Mouse (Mus musculus): ENCODE measurements around the gene Ifitm1. TPM values are rescaled to one million over a fixed set of nuclear protein-coding genes. Genes with fewer than 3 reads are reported as not detected.

The Ifitm1 gene
- polyA plus RNA-seq, 1 experiment from 2014 or later = 72.4 TPM

DNA sequence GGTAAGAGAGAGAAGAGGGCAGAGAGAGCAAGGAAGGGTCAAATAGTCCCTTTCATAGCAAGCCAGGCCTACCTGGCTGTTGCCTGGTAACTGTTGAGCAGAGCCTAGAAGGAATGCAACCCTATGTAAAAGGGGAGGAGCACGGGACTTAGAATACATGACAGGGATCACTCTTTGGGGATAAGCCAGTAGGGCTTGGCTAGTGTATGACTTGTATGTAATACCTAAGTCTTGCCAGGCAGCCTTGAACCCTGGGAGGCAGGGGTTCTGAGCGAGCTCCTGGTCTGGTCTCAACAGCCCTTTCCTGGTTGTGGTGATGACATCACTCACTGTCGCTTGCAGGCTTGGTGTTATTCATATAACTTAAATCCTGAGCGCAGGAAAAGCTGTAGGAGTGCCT is 22.0 kb downstream of the Ifitm1 start:
- H3K4me1 ChIP-seq (ENCODE audit: insufficient read depth, low read length) = no peaks in the 10 kb centered on the region
- H3K27ac ChIP-seq (ENCODE audit: low read length) = no peak overlapping the region
- ATAC-seq (ENCODE audit: low FRiP score, low TSS enrichment) = no peak
- H3K36me3 ChIP-seq (ENCODE audit: insufficient read depth, low read length) = no peaks in the 10 kb centered on the region
- H3K9me3 ChIP-seq (ENCODE audit: low read length) = 0 out of 2 replicates have a peak, but pooled peaks cover 3% of the 10 kb centered on the region
- H3K4me3 ChIP-seq (ENCODE audit: low read length) = no peak overlapping the region
- WGBS = 82% methylated on average over 4 of the region's 4 CpGs
- no peak overlapping the region for H3K9ac ChIP-seq (replicated peaks; ENCODE audit: low read length)
- H3K27me3 ChIP-seq (ENCODE audit: insufficient read depth, low read length) = no peaks in the 10 kb centered on the region
- no peak overlapping the region for H3K4me2 ChIP-seq (replicated peaks; ENCODE audit: low read depth, low read length)

GRCm38 (mm10) chr7:140990185-140990584 is 23.2 kb downstream of the Ifitm1 start:
- Histone ChIP-seq H3K9ac (replicated peaks; ENCODE audit: low read length) (no peak overlapping the region), H3K36me3 (ENCODE audit: insufficient read depth, low read length) (no peaks in the 10 kb centered on the region), H3K4me1 (ENCODE audit: insufficient read depth, low read length) (no peaks in the 10 kb centered on the region), H3K27ac (ENCODE audit: low read length) (no peak overlapping the region), H3K4me3 (ENCODE audit: low read length) (no peak overlapping the region), H3K9me3 (ENCODE audit: low read length) (0 out of 2 replicates have a peak, but pooled peaks cover 3% of the 10 kb centered on the region), H3K4me2 (replicated peaks; ENCODE audit: low read depth, low read length) (no peak overlapping the region), H3K27me3 (ENCODE audit: insufficient read depth, low read length) (no peaks in the 10 kb centered on the region)
- no peak for ATAC-seq (ENCODE audit: low FRiP score, low TSS enrichment)
- 37% methylated on average over 6 of the region's 6 CpGs for WGBS

GRCm38 (mm10) chr7:140990622-140991021 is 23.6 kb downstream of the Ifitm1 start:
- Histone ChIP-seq H3K9ac (replicated peaks; ENCODE audit: low read length) (no peak overlapping the region), H3K4me2 (replicated peaks; ENCODE audit: low read depth, low read length) (no peak overlapping the region), H3K27ac (ENCODE audit: low read length) (no peak overlapping the region), H3K9me3 (ENCODE audit: low read length) (0 out of 2 replicates have a peak, but pooled peaks cover 3% of the 10 kb centered on the region), H3K4me1 (ENCODE audit: insufficient read depth, low read length) (no peaks in the 10 kb centered on the region), H3K36me3 (ENCODE audit: insufficient read depth, low read length) (no peaks in the 10 kb centered on the region), H3K4me3 (ENCODE audit: low read length) (no peak overlapping the region), H3K27me3 (ENCODE audit: insufficient read depth, low read length) (no peaks in the 10 kb centered on the region)
- WGBS = 66% methylated on average over 5 of the region's 5 CpGs
- no peak for ATAC-seq (ENCODE audit: low FRiP score, low TSS enrichment)

- no peaks in the 10 kb centered on the region for H3K27me3 ChIP-seq (ENCODE audit: insufficient read depth, low read length)
- H3K9ac ChIP-seq (replicated peaks; ENCODE audit: low read length) = no peak overlapping the region
- no peak for ATAC-seq (ENCODE audit: low FRiP score, low TSS enrichment)
- H3K4me3 ChIP-seq (ENCODE audit: low read length) = no peak overlapping the region
- no peak overlapping the region for H3K4me2 ChIP-seq (replicated peaks; ENCODE audit: low read depth, low read length)
- no peak overlapping the region for H3K27ac ChIP-seq (ENCODE audit: low read length)
- no peaks in the 10 kb centered on the region for H3K9me3 ChIP-seq (ENCODE audit: low read length)
- WGBS = 77% methylated on average over 14 of the region's 14 CpGs
- no peaks in the 10 kb centered on the region for H3K4me1 ChIP-seq (ENCODE audit: insufficient read depth, low read length)
- no peaks in the 10 kb centered on the region for H3K36me3 ChIP-seq (ENCODE audit: insufficient read depth, low read length)
Measured at GRCm38 (mm10) chr7:140991117-140991689, 24.2 kb downstream of the Ifitm1 start.

- Histone ChIP-seq H3K27ac (ENCODE audit: low read length) (no peak overlapping the region), H3K9ac (replicated peaks; ENCODE audit: low read length) (no peak overlapping the region), H3K9me3 (ENCODE audit: low read length) (no peaks in the 10 kb centered on the region), H3K27me3 (ENCODE audit: insufficient read depth, low read length) (no peaks in the 10 kb centered on the region), H3K4me3 (ENCODE audit: low read length) (no peak overlapping the region), H3K36me3 (ENCODE audit: insufficient read depth, low read length) (no peaks in the 10 kb centered on the region), H3K4me2 (replicated peaks; ENCODE audit: low read depth, low read length) (no peak overlapping the region), H3K4me1 (ENCODE audit: insufficient read depth, low read length) (no peaks in the 10 kb centered on the region)
- WGBS = 58% methylated on average over 1 of the region's 1 CpGs
- no peak for ATAC-seq (ENCODE audit: low FRiP score, low TSS enrichment)
Measured at GRCm38 (mm10) chr7:140997817-140998216, 30.8 kb downstream of the Ifitm1 start.

DNA sequence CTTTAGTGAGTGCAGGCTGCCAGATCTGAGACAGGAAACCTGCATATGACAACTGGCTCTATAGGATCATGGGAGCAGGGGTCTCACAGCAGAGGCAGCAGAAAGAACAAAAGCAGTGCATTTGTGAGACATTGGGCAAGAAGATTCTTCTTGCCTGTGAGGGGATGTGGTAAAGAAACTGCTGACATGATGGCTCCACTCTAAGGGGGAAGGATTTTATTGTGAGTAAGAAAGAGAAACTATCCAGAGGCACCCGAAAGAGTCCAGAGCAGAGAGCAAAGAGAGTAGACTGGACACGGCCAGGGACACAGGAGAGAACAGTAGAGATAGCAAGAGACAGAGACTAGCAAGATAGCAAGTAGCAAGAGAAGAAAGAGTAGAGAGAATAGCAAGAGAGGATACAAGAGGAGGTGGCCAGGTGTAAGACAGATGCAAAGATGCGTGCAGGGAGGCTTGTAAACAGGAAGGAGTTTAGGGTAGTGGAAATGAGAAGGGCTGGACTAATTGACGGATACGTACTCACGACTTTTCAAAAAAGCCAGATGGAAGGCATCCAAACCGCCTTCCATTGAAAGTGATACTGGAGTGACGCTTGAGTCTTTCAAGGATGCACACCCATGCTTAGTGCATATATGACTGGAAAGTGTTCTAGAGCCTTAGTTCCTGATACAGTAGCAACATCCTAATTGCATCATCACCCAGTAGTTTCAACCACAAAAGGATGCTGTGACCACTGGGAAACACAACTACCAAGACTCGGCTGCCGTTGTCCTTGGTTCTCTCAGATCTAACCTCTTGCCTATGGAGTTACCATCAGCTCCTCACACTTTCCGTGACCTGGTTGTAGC is 32.1 kb downstream of the Ifitm1 start:
- no peaks in the 10 kb centered on the region for H3K36me3 ChIP-seq (ENCODE audit: insufficient read depth, low read length)
- H3K4me3 ChIP-seq (ENCODE audit: low read length) = no peak overlapping the region
- ATAC-seq (ENCODE audit: low FRiP score, low TSS enrichment) = no peak
- no peak overlapping the region for H3K9ac ChIP-seq (replicated peaks; ENCODE audit: low read length)
- H3K27me3 ChIP-seq (ENCODE audit: insufficient read depth, low read length) = no peaks in the 10 kb centered on the region
- H3K27ac ChIP-seq (ENCODE audit: low read length) = no peak overlapping the region
- WGBS = 86% methylated on average over 11 of the region's 11 CpGs
- no peaks in the 10 kb centered on the region for H3K9me3 ChIP-seq (ENCODE audit: low read length)
- H3K4me1 ChIP-seq (ENCODE audit: insufficient read depth, low read length) = no peaks in the 10 kb centered on the region
- no peak overlapping the region for H3K4me2 ChIP-seq (replicated peaks; ENCODE audit: low read depth, low read length)

DNA sequence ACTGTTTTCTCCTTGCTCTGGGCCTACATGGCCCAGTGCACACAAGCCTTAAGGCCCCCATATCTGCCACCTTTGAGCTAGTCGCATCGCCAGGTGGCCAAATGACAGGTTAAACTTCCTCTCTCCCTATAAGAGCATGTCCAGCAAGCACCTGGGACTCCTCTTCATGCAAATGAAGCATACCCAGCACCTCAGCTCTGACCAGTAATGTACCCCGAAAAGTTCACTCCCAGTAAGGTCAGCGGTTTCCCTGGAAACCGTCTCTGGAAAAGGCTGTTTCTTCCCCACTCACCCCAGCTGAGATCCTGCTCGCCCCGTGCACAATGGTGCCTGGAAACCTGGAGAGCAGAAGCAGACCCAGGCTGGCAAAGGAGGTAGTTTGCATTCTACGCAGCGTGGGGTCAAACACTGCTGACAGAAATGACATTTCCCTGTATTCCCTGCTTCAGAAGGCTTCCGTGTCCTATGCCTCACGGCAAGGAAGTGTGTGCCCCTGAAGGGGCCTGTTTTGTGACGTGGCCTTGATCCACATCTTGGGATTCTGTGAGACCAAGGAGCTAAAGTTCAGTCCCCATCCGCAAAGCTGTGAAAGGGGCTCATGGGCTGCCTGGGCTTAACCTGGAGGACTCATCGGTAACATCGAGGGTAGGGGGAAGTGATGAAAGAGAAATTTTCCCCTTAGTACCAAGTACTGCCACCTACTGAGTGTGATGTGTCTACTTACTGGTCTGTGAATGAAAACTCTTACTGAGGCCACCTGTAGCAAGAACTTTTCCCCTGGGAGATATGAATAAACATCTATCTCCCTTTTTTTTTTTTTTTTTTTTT is 34.1 kb downstream of the Ifitm1 start:
- Histone ChIP-seq H3K4me1 (ENCODE audit: insufficient read depth, low read length) (no peaks in the 10 kb centered on the region), H3K4me2 (replicated peaks; ENCODE audit: low read depth, low read length) (no peak overlapping the region), H3K9me3 (ENCODE audit: low read length) (no peaks in the 10 kb centered on the region), H3K27ac (ENCODE audit: low read length) (no peak overlapping the region), H3K4me3 (ENCODE audit: low read length) (no peak overlapping the region), H3K9ac (replicated peaks; ENCODE audit: low read length) (no peak overlapping the region), H3K27me3 (ENCODE audit: insufficient read depth, low read length) (no peaks in the 10 kb centered on the region), H3K36me3 (ENCODE audit: insufficient read depth, low read length) (no peaks in the 10 kb centered on the region)
- WGBS = 80% methylated on average over 15 of the region's 15 CpGs
- no peak for ATAC-seq (ENCODE audit: low FRiP score, low TSS enrichment)

- Histone ChIP-seq H3K4me1 (ENCODE audit: insufficient read depth, low read length) (peaks cover 3% of the 10 kb centered on the region), H3K4me3 (ENCODE audit: low read length) (no peak overlapping the region), H3K9ac (replicated peaks; ENCODE audit: low read length) (no peak overlapping the region), H3K4me2 (replicated peaks; ENCODE audit: low read depth, low read length) (no peak overlapping the region), H3K36me3 (ENCODE audit: insufficient read depth, low read length) (no peaks in the 10 kb centered on the region), H3K27ac (ENCODE audit: low read length) (no peak overlapping the region), H3K27me3 (ENCODE audit: insufficient read depth, low read length) (no peaks in the 10 kb centered on the region), H3K9me3 (ENCODE audit: low read length) (no peaks in the 10 kb centered on the region)
- 80% methylated on average over 5 of the region's 5 CpGs for WGBS
- no peak for ATAC-seq (ENCODE audit: low FRiP score, low TSS enrichment)
Measured at GRCm38 (mm10) chr7:141003248-141004010, 36.4 kb downstream of the Ifitm1 start.

DNA sequence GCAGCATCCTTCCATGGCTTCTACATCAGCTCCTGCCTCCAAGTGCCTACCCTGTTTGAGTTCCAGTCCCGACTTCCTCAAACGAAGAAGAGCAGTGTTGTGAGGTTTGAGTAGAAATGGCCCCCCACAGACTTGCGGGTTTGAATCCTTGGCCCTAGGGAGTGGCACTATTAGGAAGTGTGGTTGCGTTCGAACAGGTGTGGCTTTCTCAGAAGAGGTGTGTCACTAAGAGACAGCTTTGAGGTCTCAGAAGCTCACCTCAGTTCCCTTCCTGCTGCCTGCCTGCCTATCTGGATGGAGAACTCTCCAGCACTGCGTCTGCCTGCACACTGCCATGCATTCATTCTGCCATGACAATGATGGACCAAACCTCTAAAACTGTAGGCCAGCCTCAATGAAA is 39.4 kb downstream of the Ifitm1 start:
- no peak overlapping the region for H3K9ac ChIP-seq (replicated peaks; ENCODE audit: low read length)
- no peaks in the 10 kb centered on the region for H3K27me3 ChIP-seq (ENCODE audit: insufficient read depth, low read length)
- peaks cover 26% of the 10 kb centered on the region for H3K4me1 ChIP-seq (ENCODE audit: insufficient read depth, low read length)
- 91% methylated on average over 6 of the region's 6 CpGs for WGBS
- no peaks in the 10 kb centered on the region for H3K36me3 ChIP-seq (ENCODE audit: insufficient read depth, low read length)
- H3K4me3 ChIP-seq (ENCODE audit: low read length) = no peak overlapping the region
- no peak for ATAC-seq (ENCODE audit: low FRiP score, low TSS enrichment)
- H3K27ac ChIP-seq (ENCODE audit: low read length) = no peak overlapping the region
- H3K4me2 ChIP-seq (replicated peaks; ENCODE audit: low read depth, low read length) = no peak overlapping the region
- no peaks in the 10 kb centered on the region for H3K9me3 ChIP-seq (ENCODE audit: low read length)
